Mouse (Mus musculus): ENCODE data around the gene Vmo1.
"Not testable (repeated sequence)": the region's sequence is repeated elsewhere in the genome, so short reads cannot be mapped to it uniquely, and the experiment has no call there.

Gene Vmo1

DNA sequence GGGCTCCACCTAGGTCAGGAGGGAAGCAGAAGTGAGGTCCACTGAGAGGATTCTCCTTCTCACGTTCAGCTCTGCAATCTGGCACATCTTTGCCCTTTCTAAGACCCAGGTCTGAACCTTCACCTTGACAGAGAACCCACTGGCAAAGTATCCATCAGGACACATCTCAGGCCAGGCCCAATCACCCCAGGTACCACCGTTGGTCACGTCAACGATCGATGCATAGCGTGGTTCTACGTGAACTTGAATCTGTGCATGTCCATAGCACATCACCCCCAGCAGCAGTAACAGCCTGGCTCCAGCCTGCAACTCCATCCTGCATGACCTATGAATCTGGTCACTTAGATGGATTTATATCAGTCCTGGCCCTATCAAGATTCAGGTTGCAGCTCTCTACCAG is at the start of gene Vmo1:
Vmo1 (minus strand) TSS at position 329 of the 400 bp plus-strand sequence.
- no peak for DNase-seq (ENCODE audit: inconsistent ontology term)

GRCm38 (mm10) chr11:70563470-70564275 is 49.3 kb upstream of the Vmo1 start:
- peak; percentile 46 for DNase-seq (ENCODE audit: inconsistent ontology term)

- no peak for DNase-seq (ENCODE audit: inconsistent ontology term)
Measured at GRCm38 (mm10) chr11:70562995-70563469, 48.6 kb upstream of the Vmo1 start.

DNA sequence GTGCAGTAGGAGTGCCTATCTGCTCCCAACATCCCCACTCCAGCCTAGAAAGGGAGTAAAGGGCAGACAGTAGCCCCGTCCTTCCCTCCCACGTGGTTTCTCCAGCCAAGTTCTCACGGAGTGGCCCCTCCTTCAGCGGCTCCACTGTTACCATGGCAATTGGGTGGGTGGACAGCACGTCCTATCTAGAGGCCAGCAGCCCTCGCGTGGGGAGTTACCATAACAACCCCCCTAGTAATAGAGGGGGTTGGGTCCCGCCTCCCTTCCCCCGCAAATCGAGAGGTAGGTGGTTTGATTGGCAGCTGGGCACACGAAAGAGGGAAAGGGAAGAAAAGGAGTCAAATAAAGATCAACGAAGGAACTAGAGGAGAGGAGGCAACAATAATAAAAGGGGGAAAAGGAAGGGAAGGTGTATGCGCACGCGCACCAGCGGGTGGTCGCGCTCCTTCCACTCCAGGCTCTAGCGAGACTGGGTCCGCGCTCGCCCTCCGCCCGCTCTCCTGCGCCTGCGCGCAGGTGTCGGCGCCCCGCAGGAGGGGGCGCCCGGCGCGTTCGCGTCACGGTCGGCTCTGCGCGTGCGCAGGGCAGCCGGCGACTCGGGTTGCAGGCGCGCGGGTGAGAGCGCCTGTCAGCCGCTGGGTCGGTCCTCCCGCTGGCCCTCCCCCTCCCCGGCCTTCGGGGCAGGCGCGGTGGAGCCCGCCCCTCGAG is 48.0 kb upstream of the Vmo1 start, which contains the start of gene Mink1:
Mink1 (plus strand) TSS at position 595 of the 708 bp plus-strand sequence.
- peak; percentile 97 for DNase-seq (ENCODE audit: inconsistent ontology term)

GRCm38 (mm10) chr11:70561937-70562286 is 47.5 kb upstream of the Vmo1 start:
- no peak for DNase-seq (ENCODE audit: inconsistent ontology term)

GRCm38 (mm10) chr11:70557545-70557944 is 43.1 kb upstream of the Vmo1 start:
- no peak for DNase-seq (ENCODE audit: inconsistent ontology term)

GRCm38 (mm10) chr11:70553940-70554339 is 39.5 kb upstream of the Vmo1 start:
- no peak for DNase-seq (ENCODE audit: inconsistent ontology term)

DNA sequence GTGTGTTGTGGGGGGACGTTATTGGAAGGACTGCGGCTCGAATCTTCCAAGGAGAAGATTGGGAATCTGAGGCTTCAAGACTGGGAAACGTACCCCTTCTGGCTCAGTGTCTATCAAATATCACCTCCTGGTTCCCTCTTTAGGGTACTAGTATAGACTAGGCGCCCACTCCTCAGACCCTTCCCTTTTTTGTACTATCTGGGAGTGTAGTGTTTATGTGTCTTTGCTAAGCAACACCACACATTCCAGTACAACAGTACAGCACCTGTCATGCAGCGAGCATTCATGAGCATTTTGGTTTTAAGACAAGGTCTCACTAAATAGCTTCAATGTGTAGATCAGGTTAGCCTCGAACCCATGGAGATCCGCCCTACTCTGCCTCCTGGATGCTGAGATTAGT is 37.1 kb upstream of the Vmo1 start:
- DNase-seq (ENCODE audit: inconsistent ontology term): no peak

GRCm38 (mm10) chr11:70544496-70544895 is 30.1 kb upstream of the Vmo1 start:
- no peak for DNase-seq (ENCODE audit: inconsistent ontology term)

- DNase-seq (ENCODE audit: inconsistent ontology term): no peak
Measured at GRCm38 (mm10) chr11:70541415-70541814, 27.0 kb upstream of the Vmo1 start.

GRCm38 (mm10) chr11:70540928-70541327 is 26.5 kb upstream of the Vmo1 start:
- no peak for DNase-seq (ENCODE audit: inconsistent ontology term)

- peak; percentile 97 for DNase-seq (ENCODE audit: inconsistent ontology term)
Measured at GRCm38 (mm10) chr11:70539877-70540587, 25.6 kb upstream of the Vmo1 start, which contains the start of gene Pld2. Pld2 (plus strand) TSS chr11:70540064.

DNA sequence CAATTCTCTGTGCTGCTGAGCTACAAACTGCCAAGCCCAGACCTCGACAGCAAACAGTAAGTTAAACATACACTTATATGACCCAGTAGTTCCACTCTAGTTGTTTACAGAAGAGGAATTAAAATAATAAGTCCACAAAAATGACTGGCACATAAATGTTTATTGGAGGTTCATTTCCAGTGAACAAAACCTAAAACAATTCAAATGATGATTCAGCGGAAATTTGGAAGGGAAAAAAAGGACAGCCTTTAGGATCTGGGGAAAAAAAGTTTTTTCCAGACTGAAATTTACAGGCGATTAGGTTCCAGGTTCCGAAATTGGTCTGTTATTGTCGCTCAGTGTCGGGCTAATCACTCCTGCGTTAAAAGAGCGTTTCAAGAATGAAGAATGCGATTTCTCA is 25.0 kb upstream of the Vmo1 start:
- DNase-seq (ENCODE audit: inconsistent ontology term): peak; percentile 13

DNA sequence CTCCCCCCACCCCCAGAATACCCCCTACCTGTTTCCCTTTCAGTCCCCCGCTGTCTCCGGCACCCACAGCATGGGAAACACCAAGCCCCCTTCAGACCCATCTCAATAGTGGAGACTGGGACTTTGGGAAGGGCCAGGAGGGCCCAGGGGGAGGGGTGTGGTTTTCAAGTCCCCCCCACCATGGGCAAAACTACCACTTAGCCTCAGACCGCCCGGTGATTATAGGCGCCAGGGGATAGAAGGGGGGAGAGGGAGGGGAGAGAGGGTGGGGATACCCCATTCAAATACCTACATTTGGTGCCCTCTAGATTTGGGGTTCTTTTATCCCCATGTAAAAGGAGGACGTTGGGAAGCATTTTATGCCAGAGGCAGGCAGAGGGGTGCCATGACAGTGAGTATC is 18.4 kb upstream of the Vmo1 start, which contains the start of gene Gm40193:
Gm40193 (minus strand) TSS at position 101 of the 400 bp plus-strand sequence.
- no peak for DNase-seq (ENCODE audit: inconsistent ontology term)

DNA sequence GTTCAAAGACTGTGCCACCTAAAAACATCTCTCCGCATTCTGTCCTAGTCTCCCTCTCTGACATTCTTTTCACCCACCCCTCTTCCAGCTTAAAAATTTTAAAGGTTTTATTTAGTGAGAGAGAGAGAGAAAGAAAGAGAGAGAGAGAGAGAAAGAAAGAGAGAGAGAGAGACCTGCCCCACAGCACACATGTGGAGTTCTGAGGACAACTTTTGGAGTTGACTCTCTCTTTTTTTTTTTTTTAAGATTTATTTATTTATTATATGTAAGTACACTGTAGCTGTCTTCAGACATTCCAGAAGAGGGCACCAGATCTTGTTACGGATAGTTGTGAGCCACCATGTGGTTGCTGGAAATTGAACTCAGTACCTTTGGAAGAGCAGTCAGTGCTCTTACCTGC is 16.6 kb upstream of the Vmo1 start:
- DNase-seq (ENCODE audit: inconsistent ontology term): not testable (repeated sequence)

DNA sequence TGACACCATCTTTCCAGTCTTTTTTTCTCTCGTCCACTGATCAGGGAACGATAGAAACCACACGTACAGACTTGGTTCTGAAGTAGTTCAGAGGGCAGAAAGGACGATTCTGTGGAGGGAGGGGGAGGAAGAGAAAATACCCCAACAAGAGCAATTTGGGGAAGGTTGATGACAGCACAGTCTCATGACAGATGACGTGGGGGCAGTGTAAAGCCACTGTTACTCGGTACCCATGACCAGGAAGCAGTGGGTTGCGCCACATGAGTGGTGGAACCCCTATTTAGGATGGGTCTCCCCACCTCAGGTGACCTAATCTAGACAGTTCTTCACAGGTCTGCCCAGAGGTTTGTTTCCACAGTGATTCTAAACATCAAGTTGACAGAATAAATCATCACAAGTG is 14.2 kb upstream of the Vmo1 start:
- no peak for DNase-seq (ENCODE audit: inconsistent ontology term)

DNA sequence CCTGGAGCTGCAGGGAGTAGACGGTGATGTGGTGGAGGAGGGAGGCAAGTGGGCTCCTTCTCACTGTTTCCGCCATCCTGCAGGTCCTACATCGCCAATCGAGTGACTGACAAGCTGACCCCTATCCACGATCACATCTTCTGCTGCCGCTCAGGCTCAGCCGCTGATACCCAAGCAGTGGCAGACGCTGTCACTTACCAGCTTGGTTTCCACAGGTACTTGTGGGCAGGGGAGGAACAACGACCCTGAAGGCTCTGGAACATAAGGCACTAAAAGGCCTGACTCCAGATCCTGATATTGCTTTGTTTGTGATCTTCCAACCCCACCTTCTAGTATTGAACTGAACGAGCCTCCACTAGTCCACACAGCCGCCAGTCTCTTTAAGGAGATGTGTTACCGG is 11.8 kb upstream of the Vmo1 start:
- no peak for DNase-seq (ENCODE audit: inconsistent ontology term)

GRCm38 (mm10) chr11:70525726-70526125 is 11.3 kb upstream of the Vmo1 start:
- peak; percentile 9 for DNase-seq (ENCODE audit: inconsistent ontology term)

DNA sequence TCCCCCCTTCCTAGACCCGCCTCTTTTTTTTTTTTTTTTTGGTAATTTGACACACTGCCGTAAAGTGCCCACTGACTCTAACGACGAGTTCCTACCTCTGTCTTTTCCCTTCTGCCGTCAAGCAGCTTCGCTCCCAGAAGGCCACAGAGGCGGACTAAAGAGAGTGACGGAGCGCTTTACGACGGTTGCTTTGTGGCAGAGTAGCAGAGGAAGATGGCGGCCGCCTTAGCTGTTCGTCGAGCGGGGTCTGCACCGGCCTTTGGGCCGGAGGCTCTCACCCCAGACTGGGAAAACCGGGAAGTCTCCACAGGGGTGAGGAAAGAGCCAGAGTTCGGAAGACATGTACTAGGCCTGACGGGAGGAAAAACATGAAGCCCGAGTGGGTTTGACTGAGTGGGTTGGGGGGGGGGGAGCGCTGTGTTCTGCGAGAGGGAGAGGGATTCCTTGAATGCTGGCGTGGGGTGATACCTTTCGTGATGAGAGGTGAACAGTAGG is 10.8 kb upstream of the Vmo1 start, which contains the start of gene Psmb6:
Psmb6 (plus strand) TSS at position 184 of the 495 bp plus-strand sequence.
- peak; percentile 96 for DNase-seq (ENCODE audit: inconsistent ontology term)

- DNase-seq (ENCODE audit: inconsistent ontology term): no peak
Measured at GRCm38 (mm10) chr11:70524782-70525181, 10.4 kb upstream of the Vmo1 start.

DNA sequence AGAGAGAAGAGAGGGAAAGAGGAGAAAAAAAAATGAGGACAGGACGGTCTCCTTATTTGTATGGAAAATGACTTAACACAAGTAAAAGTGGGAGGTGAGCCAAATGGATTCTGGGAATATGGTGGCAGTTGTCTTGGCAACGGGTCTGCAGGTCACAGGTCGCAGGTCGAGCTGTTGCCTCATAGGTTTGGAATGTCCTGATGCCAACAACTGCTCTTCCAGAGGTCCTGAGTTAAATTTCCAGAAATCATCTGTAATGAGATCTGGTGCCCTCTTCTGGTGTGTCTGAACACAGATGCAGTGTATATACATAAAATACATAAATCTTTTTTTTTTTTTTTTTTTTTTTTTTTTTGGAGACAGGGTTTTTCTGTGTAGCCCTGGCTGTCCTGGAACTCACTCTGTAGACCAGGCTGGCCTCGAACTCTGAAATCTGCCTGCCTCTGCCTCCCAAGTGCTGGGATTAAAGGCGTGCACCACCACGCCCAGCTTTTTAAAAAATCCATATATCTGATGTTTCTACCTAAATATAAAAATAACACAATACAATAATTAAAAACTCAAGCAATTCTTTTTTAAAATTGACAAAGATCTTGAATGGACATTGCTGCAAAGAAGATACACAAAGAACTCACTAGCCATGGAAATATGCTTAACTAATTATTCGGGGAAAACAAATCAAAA is 9.0 kb upstream of the Vmo1 start:
- not testable (repeated sequence) for DNase-seq (ENCODE audit: inconsistent ontology term)

Measured in Muller cell, postnatal 12 days (primary cell).